Mouse (Mus musculus) CH12.LX (cell line): ENCODE results near the gene Pde6g. TPM values are rescaled to one million over a fixed set of nuclear protein-coding genes. Genes with fewer than 3 reads are reported as not detected.

ENCODE experiments used
- DNase-seq: peaks from one replicate; pipeline ENCODE4 v3.0.0-alpha.2; 2013; ENCODE audit errors: extremely low read depth
- H3K27ac ChIP-seq: 2 replicates; pipeline ENCODE4 v1.5.1; 2012; ENCODE audit warnings: low read depth, mild to moderate bottlenecking, control low read depth, moderate library complexity; ENCODE audit not compliant: insufficient read depth
- H3K27me3 ChIP-seq: replicated peaks from 2 replicates; pipeline ENCODE3; 2012; ENCODE audit warnings: inconsistent platforms
- H3K36me3 ChIP-seq, 2 experiments: replicated peaks in 1 of 2; 2 replicates each; pipeline versions ENCODE3 to v1.6.1; 2012; ENCODE audit warnings: inconsistent platforms in 1 of 2, low read length in 1 of 2, mild to moderate bottlenecking in 1 of 2, mixed read lengths in 1 of 2, moderate library complexity in 1 of 2; ENCODE audit not compliant: control insufficient read depth in 1 of 2, insufficient read depth in 1 of 2
- H3K4me1 ChIP-seq, 2 experiments: 2 replicates each; pipeline ENCODE4 v1.6.1; 2012; ENCODE audit warnings: inconsistent platforms in 1 of 2, moderate library complexity in 1 of 2; ENCODE audit not compliant: insufficient read depth in 2 of 2, control insufficient read depth in 1 of 2
- H3K4me2 ChIP-seq: 2 replicates; pipeline ENCODE4 v1.6.1; 2012; ENCODE audit warnings: low read depth, mild to moderate bottlenecking, control low read depth; ENCODE audit not compliant: poor library complexity, insufficient read depth, severe bottlenecking
- H3K4me3 ChIP-seq, 3 experiments: fragments of 150-350 bp in 1 of 3; sonication (generic) in 1 of 3; replicated peaks in 1 of 3; 2 replicates each; pipeline versions ENCODE3 to v1.5.1; 2011 to 2012; ENCODE audit warnings: low read depth in 2 of 3, low read length in 2 of 3, mild to moderate bottlenecking in 2 of 3, moderate library complexity in 2 of 3, control low read depth in 1 of 3, improper control_type of control experiment in 1 of 3, inconsistent platforms in 1 of 3, mixed read lengths in 1 of 3; ENCODE audit not compliant: poor library complexity in 1 of 3
- H3K79me2 ChIP-seq: replicated peaks from 2 replicates; pipeline ENCODE4 v1.6.1; 2012; ENCODE audit warnings: mild to moderate bottlenecking, moderate library complexity; ENCODE audit not compliant: control insufficient read depth, poor library complexity, insufficient read depth, severe bottlenecking; ENCODE audit errors: extremely low read depth
- H3K9ac ChIP-seq: 2 replicates; pipeline ENCODE4 v1.6.1; 2012; ENCODE audit warnings: low read depth, mild to moderate bottlenecking, control low read depth, moderate library complexity; ENCODE audit not compliant: insufficient read depth
- H3K9me3 ChIP-seq: replicated peaks from 2 replicates; pipeline ENCODE3; 2012; ENCODE audit warnings: low read length, inconsistent platforms, mixed read lengths
- BHLHE40 ChIP-seq: IDR thresholded peaks from 2 replicates; pipeline ENCODE4 v1.6.1; 2011; ENCODE audit warnings: mild to moderate bottlenecking, low read depth, low read length, improper control_type of control experiment
- CHD2 ChIP-seq: IDR thresholded peaks from 2 replicates; pipeline ENCODE4 v1.6.1; 2011; ENCODE audit warnings: low read length, improper control_type of control experiment
- CTCF ChIP-seq, 2 experiments: IDR thresholded peaks in 1 of 2; conservative IDR thresholded peaks in 1 of 2; 2 replicates each; pipeline ENCODE4 v1.5.1; 2011 to 2012; ENCODE audit warnings: low read depth in 2 of 2, low read length in 2 of 2, improper control_type of control experiment in 1 of 2, inconsistent platforms in 1 of 2, mild to moderate bottlenecking in 1 of 2, moderate library complexity in 1 of 2
- E2F4 ChIP-seq: IDR thresholded peaks from 2 replicates; pipeline ENCODE4 v1.6.1; 2011; ENCODE audit warnings: low read depth, low read length, improper control_type of control experiment; ENCODE audit not compliant: insufficient replicate concordance
- ELF1 ChIP-seq: IDR thresholded peaks from 2 replicates; pipeline ENCODE4 v1.6.1; 2014; ENCODE audit warnings: low read depth, mild to moderate bottlenecking, inconsistent platforms, low read length, improper control_type of control experiment
- GABPA ChIP-seq: IDR thresholded peaks from 2 replicates; pipeline ENCODE4 v1.6.1; 2012; ENCODE audit warnings: low read depth, low read length, improper control_type of control experiment, inconsistent platforms; ENCODE audit not compliant: insufficient replicate concordance
- HCFC1 ChIP-seq: IDR thresholded peaks from 2 replicates; pipeline ENCODE4 v1.6.1; 2012; ENCODE audit warnings: low read depth, mild to moderate bottlenecking, inconsistent platforms, low read length, improper control_type of control experiment
- IRF4 ChIP-seq: IDR thresholded peaks from 2 replicates; pipeline ENCODE4 v1.6.1; 2014; ENCODE audit warnings: low read depth, mild to moderate bottlenecking, inconsistent platforms, low read length, improper control_type of control experiment
- JUN ChIP-seq: IDR thresholded peaks from 2 replicates; pipeline ENCODE4 v1.6.1; 2011; ENCODE audit warnings: low read depth, mild to moderate bottlenecking, low read length, improper control_type of control experiment, moderate library complexity; ENCODE audit not compliant: insufficient read depth
- MAZ ChIP-seq: IDR thresholded peaks from 2 replicates; pipeline ENCODE4 v1.6.1; 2012; ENCODE audit warnings: low read depth, mild to moderate bottlenecking, inconsistent platforms, low read length, improper control_type of control experiment, moderate library complexity
- MXI1 ChIP-seq: IDR thresholded peaks from 2 replicates; pipeline ENCODE4 v1.6.1; 2011; ENCODE audit warnings: mild to moderate bottlenecking, low read depth, low read length, improper control_type of control experiment
- MYC ChIP-seq: IDR thresholded peaks from 2 replicates; pipeline ENCODE4 v1.6.1; 2011; ENCODE audit warnings: low read depth, mild to moderate bottlenecking, improper control_type of control experiment, low read length
- NRF1 ChIP-seq: IDR thresholded peaks from 2 replicates; pipeline ENCODE4 v1.6.1; 2014; ENCODE audit warnings: low read depth, mild to moderate bottlenecking, inconsistent platforms, low read length, improper control_type of control experiment, moderate library complexity
- POLR2A ChIP-seq: IDR thresholded peaks from 2 replicates; pipeline ENCODE4 v1.6.1; 2011; ENCODE audit warnings: low read depth, mild to moderate bottlenecking, improper control_type of control experiment, low read length
- POLR2AphosphoS2 ChIP-seq: IDR thresholded peaks from 2 replicates; pipeline ENCODE4 v1.6.1; 2011; ENCODE audit warnings: low read depth, low read length, improper control_type of control experiment
- RAD21 ChIP-seq: IDR thresholded peaks from 2 replicates; pipeline ENCODE4 v1.6.1; 2011; ENCODE audit warnings: low read depth, mild to moderate bottlenecking, low read length, improper control_type of control experiment, moderate library complexity
- SIN3A ChIP-seq: IDR thresholded peaks from 2 replicates; pipeline ENCODE4 v1.6.1; 2012; ENCODE audit warnings: low read length, improper control_type of control experiment, inconsistent platforms
- SMC3 ChIP-seq: IDR thresholded peaks from 2 replicates; pipeline ENCODE4 v1.6.1; 2011; ENCODE audit warnings: low read depth, low read length, improper control_type of control experiment
- TCF12 ChIP-seq: IDR thresholded peaks from 2 replicates; pipeline ENCODE4 v1.6.1; 2014; ENCODE audit warnings: low read depth, mild to moderate bottlenecking, inconsistent platforms, low read length, improper control_type of control experiment
- USF2 ChIP-seq: conservative IDR thresholded peaks from 2 replicates; pipeline ENCODE4 v1.6.1; 2011; ENCODE audit warnings: low read depth, low read length, improper control_type of control experiment
- ZC3H11A ChIP-seq: IDR thresholded peaks from 2 replicates; pipeline ENCODE4 v1.6.1; 2012; ENCODE audit warnings: low read depth, mild to moderate bottlenecking, inconsistent platforms, low read length, improper control_type of control experiment
- ZMIZ1 ChIP-seq: IDR thresholded peaks from 2 replicates; pipeline ENCODE4 v1.6.1; 2012; ENCODE audit warnings: low read depth, mild to moderate bottlenecking, inconsistent platforms, low read length, improper control_type of control experiment
- ZNF384 ChIP-seq: IDR thresholded peaks from 2 replicates; pipeline ENCODE4 v1.6.1; 2012; ENCODE audit warnings: low read depth, low read length, improper control_type of control experiment, inconsistent platforms
- dilution Hi-C: fragments of 300-500 bp; cut with MboI; formaldehyde crosslinking; loops from 2 replicates; pipeline ENCODE4 v1.14.3; 2020; ENCODE audit warnings: low sequenced_read_pairs; ENCODE audit not compliant: extremely low pct_unique_long_range_greater_than_20kb, extremely low pct_ligation_motif_present
- in situ Hi-C: fragments of 300-500 bp; cut with MboI; formaldehyde crosslinking; loops from 3 replicates; pipeline ENCODE4 v1.14.3; 2019; ENCODE audit warnings: low sequenced_read_pairs, low pct_ligation_motif_present, low pct_unique_long_range_greater_than_20kb, mixed read lengths
- polyA plus RNA-seq: library from polyadenylated mRNA; unstranded; fragments of >175 nt; gene quantifications from 2 replicates; pipeline ENCODE4 v1.2.1, GENCODE M21; 2012; ENCODE audit warnings: low read depth; ENCODE audit not compliant: insufficient read length
- total RNA-seq, 2 experiments: library from RNA; depleted of rRNA; stranded (reverse); fragments of 300-350 nt in 1 of 2; fragments of >200 nt in 1 of 2; gene quantifications; 2 replicates each; pipeline ENCODE4 v1.2.3; 2012 to 2014

Pde6g gene
- total and polyA plus RNA-seq, 3 experiments: 0.34 TPM; not detected in 1

GRCm38 (mm10) chr11:120491317-120492023 is 38.2 kb upstream of the Pde6g start, which contains the start of gene Slc25a10 (continued):
- TF ChIP-seq CTCF (conservative IDR thresholded peaks at IDR 0.05 in 1 of 2, IDR thresholded peaks at IDR 0.05 in 1 of 2; ENCODE audit: low read depth in 2 of 2, low read length in 2 of 2) (no peak), MXI1 (peak; percentile 8; the same call in 1 of the 2 replicates), POLR2A (peak; percentile 78), JUN (no peak), ELF1 (no peak; the same call in 1 of the 2 replicates), ZNF384 (no peak), GABPA (no peak), USF2 (peak; percentile 9; the same call in 1 of the 2 replicates)

- peaks cover 21 to 59% of the 10 kb centered on the region in 2 experiments for H3K4me1 ChIP-seq
These were observed 37.2 kb upstream of the Pde6g start for GRCm38 (mm10) chr11:120490291-120491046.

GRCm38 (mm10) chr11:120489054-120489761 is 35.9 kb upstream of the Pde6g start:
- TF ChIP-seq E2F4 (no peak), TCF12 (0 out of 2 replicates have a peak, but pooled peaks have one; percentile 13), SMC3 (peak; percentile 67), NRF1 (no peak), BHLHE40 (0 out of 2 replicates have a peak, but pooled peaks have one; percentile 11), ZMIZ1 (peak; percentile 8; the same call in 1 of the 2 replicates), HCFC1 (0 out of 2 replicates have a peak, but pooled peaks have one; percentile 31), CHD2 (no peak), SIN3A (peak; percentile 66), POLR2AphosphoS2 (no peak), MYC (no peak), IRF4 (peak; percentile 49; the same call in 1 of the 2 replicates), ZC3H11A (peak; percentile 39; the same call in 1 of the 2 replicates), MAZ (0 out of 2 replicates have a peak, but pooled peaks have one; percentile 72), ELF1 (peak; percentile 53), CTCF (conservative IDR thresholded peaks at IDR 0.05 in 1 of 2, IDR thresholded peaks at IDR 0.05 in 1 of 2; ENCODE audit: low read depth in 2 of 2, low read length in 2 of 2) (peak; percentile 94 to 99), USF2 (no peak), RAD21 (peak; percentile 89), POLR2A (peak; percentile 45; the same call in 1 of the 2 replicates)
- no peak overlapping the region for H3K4me2 ChIP-seq
- DNase-seq: peak; percentile 91
- in situ Hi-C loops: loop anchor here (5.0 kb wide), 1 partner anchor 73 kb away; no protein-coding TSS in a partner anchor
- no peak overlapping the region for H3K9ac ChIP-seq
- H3K27ac ChIP-seq: no peak overlapping the region
- dilution Hi-C loops: no loop called here
- peaks cover 37 to 63% of the 10 kb centered on the region in 2 experiments for H3K36me3 ChIP-seq
- H3K9me3 ChIP-seq: no peaks in the 10 kb centered on the region
- H3K79me2 ChIP-seq: peaks cover 29% of the 10 kb centered on the region
- peaks cover 21 to 54% of the 10 kb centered on the region in 2 experiments for H3K4me1 ChIP-seq
- no peak overlapping the region for H3K4me3 ChIP-seq
- H3K27me3 ChIP-seq: no peaks in the 10 kb centered on the region

More at GRCm38 (mm10) chr11:120490291-120491046, 37.2 kb upstream of the Pde6g start:
- no peak overlapping the region for H3K9ac ChIP-seq
- peaks cover 45 to 74% of the 10 kb centered on the region in 2 experiments for H3K36me3 ChIP-seq
- dilution Hi-C loops (no loop called here), in situ Hi-C loops (no loop called here)
- no peaks in the 10 kb centered on the region for H3K9me3 ChIP-seq
- H3K4me3 ChIP-seq: no peak overlapping the region
- H3K4me2 ChIP-seq: no peak overlapping the region
- no peak for DNase-seq
- no peaks in the 10 kb centered on the region for H3K27me3 ChIP-seq
- H3K79me2 ChIP-seq: peaks cover 19% of the 10 kb centered on the region
- TF ChIP-seq ZNF384 (no peak), POLR2AphosphoS2 (peak; percentile 73; the same call in 1 of the 2 replicates), MXI1 (no peak)
- TF ChIP-seq, all 38 proteins: peak for 1
- H3K27ac ChIP-seq: no peak overlapping the region
